Comparison of ENCODE assay signal across 8 mouse cellular contexts in the genomic region with DNA sequence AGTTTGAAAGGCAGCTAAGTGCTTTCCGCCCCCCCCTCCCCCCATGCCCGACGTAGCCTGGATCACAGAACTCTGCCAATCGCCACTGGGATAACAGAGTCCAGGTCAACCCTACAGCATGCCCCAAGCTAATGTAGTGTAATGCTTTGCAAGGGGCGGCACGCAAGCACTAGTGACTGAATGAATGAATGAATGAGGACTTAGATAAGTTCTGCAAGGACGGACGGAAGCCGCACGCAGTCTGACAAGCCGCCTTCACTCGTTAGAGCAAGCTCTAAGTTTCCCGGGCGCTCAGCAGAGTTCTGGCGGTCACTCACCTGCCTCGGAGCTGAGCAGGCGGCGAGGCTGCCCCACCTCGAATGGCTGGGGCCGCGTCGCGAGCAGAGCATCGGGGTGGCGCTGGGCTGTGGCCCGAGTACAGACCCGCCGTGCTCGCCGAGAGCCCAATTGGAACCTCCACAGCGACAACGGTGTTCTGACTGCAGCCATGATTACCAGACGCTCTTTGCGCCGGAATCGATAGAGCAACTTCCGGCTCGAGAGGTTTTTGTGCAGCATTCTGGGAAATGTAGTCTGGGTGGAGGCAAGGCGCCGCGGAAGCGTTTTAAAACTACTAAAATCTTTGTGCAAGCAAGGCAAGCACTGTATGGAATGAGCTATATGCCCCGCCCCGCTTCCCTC. TPM values are rescaled to one million over a fixed set of nuclear protein-coding genes. Genes with fewer than 3 reads are reported as not detected.
DNase-seq lines count a peak whose midpoint lies in the region; ATAC-seq lines count a peak whose summit lies in the region.

A gene (minus strand): TSS at position 505 of the 681 bp plus-strand sequence.

- H3K4me3 ChIP-seq in hindbrain, embryonic 13.5 days = peak within 1 kb of the TSS; percentile 73

- peak; percentile 93 for ATAC-seq in hindbrain, embryonic 13.5 days (ENCODE audit: low FRiP score)

- H3K9ac ChIP-seq in hindbrain, embryonic 13.5 days = peak within 1 kb of the TSS; percentile 78

- peak; percentile 96 for DNase-seq in R1 (ENCODE audit: low read depth, low spot score)
- peak; percentile 76 to 77 for DNase-seq in cerebellum, postnatal 14 days
- DNase-seq in frontal cortex, postnatal 14 days (ENCODE audit: low spot score in 2 of 2) = peak; percentile 69 to 76
- DNase-seq in layer of hippocampus, postnatal 25 days (ENCODE audit: extremely low spot score in 1 of 2, low spot score in 1 of 2) = peak; percentile 63 to 64
- DNase-seq in lung, postnatal 25 days (ENCODE audit: low spot score) = peak; percentile 90
- DNase-seq in retina, embryonic 14.5 days (ENCODE audit: low spot score) = peak; percentile 91
- DNase-seq in thymus, postnatal 4 days = peak; percentile 78

- H3K27ac ChIP-seq in hindbrain, embryonic 13.5 days = peak within 1 kb of the TSS; percentile 19; the same call in 1 of the 2 replicates

- H3K36me3 ChIP-seq in hindbrain, embryonic 13.5 days = peaks cover 23% of the 10 kb centered on the region

- no peaks in the 10 kb centered on the region; the same call in 1 of the 2 replicates for H3K9me3 ChIP-seq in hindbrain, embryonic 13.5 days

- under 1% methylated on average over 44 of the region's 44 CpGs for WGBS in hindbrain, embryonic 13.5 days

- H3K4me1 ChIP-seq in hindbrain, embryonic 13.5 days (replicated peaks) = peaks cover 17% of the 10 kb centered on the region

- peak within 1 kb of the TSS; percentile 98 for H3K4me2 ChIP-seq in hindbrain, embryonic 13.5 days

- 0 out of 2 replicates have a peak, but pooled peaks cover 2% of the 10 kb centered on the region for H3K27me3 ChIP-seq in hindbrain, embryonic 13.5 days

RNA-seq across cellular contexts. Expression of the gene that starts here (rescaled TPM):
- polyA plus RNA-seq in hindbrain, embryonic 13.5 days (2015; fragmentation: Nextera tagmentation; extraction: Ambion mirVana) = 54.5 and 57.7 TPM in 2 replicates
- total RNA-seq in layer of hippocampus, postnatal 25 days (2021) = 10 to 100 TPM; 27.8 to 32.3 TPM

Comparison
In these comparisons a context has a peak if more than half of its experiments do, and no peak if none do; other contexts are left out.
1. Peak in every context shown above with its lines: DNase-seq, ATAC-seq, H3K4me3 ChIP-seq and H3K27ac ChIP-seq.